Mouse (Mus musculus): ENCODE measurements around the gene Rasal1. TPM values are rescaled to one million over a fixed set of nuclear protein-coding genes. Genes with fewer than 3 reads are reported as not detected.

Gene Rasal1
- polyA plus RNA-seq (2014; fragmentation: Nextera tagmentation; extraction: Ambion mirVana), result 0.14 TPM in 1 of 2 replicates, not detected in the other

DNA sequence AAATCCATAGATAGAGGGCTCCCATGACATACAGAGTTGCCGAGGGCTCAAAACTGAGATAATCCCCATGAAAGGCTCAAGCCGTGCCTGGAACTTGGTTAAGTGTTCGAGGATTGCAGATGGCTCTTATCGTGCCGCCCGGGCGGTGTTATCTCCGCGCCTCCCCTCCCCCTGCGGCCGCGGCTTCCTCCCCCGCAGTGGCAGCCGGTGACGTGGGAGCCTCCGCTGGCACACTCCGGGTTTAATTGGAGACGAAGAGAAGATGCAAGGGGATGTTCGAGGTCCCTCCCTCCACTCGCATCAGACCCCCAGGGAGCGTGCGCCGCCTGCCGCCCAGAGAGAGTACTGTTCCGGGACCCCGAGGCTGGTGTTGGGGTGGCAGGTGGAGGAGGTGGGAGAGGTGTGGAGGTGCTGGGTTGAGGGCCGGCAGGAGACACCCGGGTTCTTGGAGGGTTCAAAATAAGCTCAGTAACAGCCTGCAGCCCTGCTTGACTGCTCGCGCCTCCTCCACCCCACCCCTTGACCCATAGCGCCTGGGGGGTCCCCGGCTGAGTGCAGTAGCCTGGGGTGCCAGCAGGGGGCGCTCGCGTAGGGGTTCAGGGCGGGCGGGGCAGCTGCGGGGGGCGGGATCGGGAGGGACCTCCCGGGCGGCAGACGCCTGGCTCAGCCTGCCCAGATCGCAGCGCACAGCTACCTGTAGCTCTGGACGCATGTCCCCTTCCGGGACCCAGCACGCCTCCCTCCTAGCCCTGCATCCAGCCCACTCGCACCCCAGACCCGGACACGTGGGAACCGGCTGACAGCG lies at the start of gene Rasal1:
Gene Rasal1, plus strand, starts transcription at position 244 of the 805 bp plus-strand sequence.
- Histone ChIP-seq H3K4me3 (ENCODE audit: low read depth, low read length) (peak within 1 kb of the TSS; percentile 9; the same call in 1 of the 2 replicates), H3K27ac (ENCODE audit: low read depth, low read length) (no peak within 1 kb of the TSS), H3K4me2 (peak within 1 kb of the TSS; percentile 36), H3K9me3 (ENCODE audit: control insufficient read depth, low read length) (no peaks in the 10 kb centered on the region), H3K27me3 (ENCODE audit: control insufficient read depth, insufficient read depth, low read length) (peaks cover 20% of the 10 kb centered on the region), H3K36me3 (ENCODE audit: control insufficient read depth, insufficient read depth, low read length) (no peaks in the 10 kb centered on the region), H3K4me1 (ENCODE audit: control insufficient read depth, insufficient read depth, low read length) (peaks cover 6% of the 10 kb centered on the region), H3K9ac (ENCODE audit: low read length) (no peak within 1 kb of the TSS)
- DNase-seq (ENCODE audit: low spot score, missing footprints) (peak; percentile 90), ATAC-seq (ENCODE audit: low FRiP score) (peak; percentile 57)
- under 1% methylated on average over 45 of the region's 53 CpGs for WGBS

GRCm38 (mm10) chr5:120599625-120600024 lies 49.0 kb upstream of the Rasal1 start:
- Histone ChIP-seq H3K9ac (ENCODE audit: low read length) (no peak overlapping the region), H3K27me3 (ENCODE audit: control insufficient read depth, insufficient read depth, low read length) (no peaks in the 10 kb centered on the region), H3K9me3 (ENCODE audit: control insufficient read depth, low read length) (no peaks in the 10 kb centered on the region), H3K4me3 (ENCODE audit: low read depth, low read length) (no peak overlapping the region), H3K4me1 (ENCODE audit: control insufficient read depth, insufficient read depth, low read length) (no peaks in the 10 kb centered on the region; the same call in 1 of the 2 replicates), H3K27ac (ENCODE audit: low read depth, low read length) (no peak overlapping the region), H3K4me2 (no peak overlapping the region), H3K36me3 (ENCODE audit: control insufficient read depth, insufficient read depth, low read length) (no peaks in the 10 kb centered on the region)
- DNase-seq (ENCODE audit: low spot score, missing footprints), result no peak
- WGBS, result 93% methylated on average over 6 of the region's 6 CpGs
- ATAC-seq (ENCODE audit: low FRiP score), result no peak

DNA sequence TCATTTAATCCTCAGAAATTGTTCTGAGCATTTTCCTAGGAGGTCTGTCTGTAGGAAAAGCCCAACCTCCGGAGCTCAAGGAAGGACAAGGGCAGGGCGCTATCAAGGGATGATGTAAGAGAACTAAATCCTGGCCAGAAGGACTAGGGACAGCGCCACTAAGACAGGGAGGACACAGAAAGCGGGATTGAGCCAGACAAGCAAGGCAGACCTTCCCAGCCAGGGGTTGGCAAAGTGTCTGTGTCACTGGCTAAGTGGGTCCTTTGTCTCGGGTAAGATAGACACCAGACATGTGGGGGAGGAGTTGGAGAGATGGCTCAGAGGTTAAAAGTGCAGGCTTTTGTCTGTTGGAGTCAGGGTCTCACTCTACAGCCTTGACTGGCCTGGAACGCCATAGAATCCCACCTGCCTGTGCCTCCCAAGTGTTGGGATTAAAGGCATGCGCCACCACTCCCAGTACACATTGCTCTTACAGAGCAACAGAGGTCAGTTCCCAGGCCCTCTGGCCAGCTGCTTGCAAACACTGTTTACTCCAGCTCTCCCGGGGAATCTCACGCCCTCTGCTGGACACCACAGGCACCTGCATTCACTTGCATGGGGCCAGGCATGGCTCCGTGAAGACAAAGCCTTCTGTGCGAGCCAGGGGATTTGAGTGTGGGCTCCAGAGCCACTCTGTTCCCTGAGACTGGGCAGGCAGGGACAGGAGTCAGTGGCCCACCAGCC lies 47.5 kb upstream of the Rasal1 start:
- Histone ChIP-seq H3K27ac (ENCODE audit: low read depth, low read length) (no peak overlapping the region), H3K36me3 (ENCODE audit: control insufficient read depth, insufficient read depth, low read length) (no peaks in the 10 kb centered on the region), H3K9ac (ENCODE audit: low read length) (no peak overlapping the region), H3K4me2 (no peak overlapping the region), H3K27me3 (ENCODE audit: control insufficient read depth, insufficient read depth, low read length) (no peaks in the 10 kb centered on the region), H3K9me3 (ENCODE audit: control insufficient read depth, low read length) (no peaks in the 10 kb centered on the region), H3K4me1 (ENCODE audit: control insufficient read depth, insufficient read depth, low read length) (peaks cover 4% of the 10 kb centered on the region; the same call in 1 of the 2 replicates), H3K4me3 (ENCODE audit: low read depth, low read length) (no peak overlapping the region)
- WGBS, result 65% methylated on average over 11 of the region's 11 CpGs
- ATAC-seq (ENCODE audit: low FRiP score), result no peak
- no peak for DNase-seq (ENCODE audit: low spot score, missing footprints)

DNA sequence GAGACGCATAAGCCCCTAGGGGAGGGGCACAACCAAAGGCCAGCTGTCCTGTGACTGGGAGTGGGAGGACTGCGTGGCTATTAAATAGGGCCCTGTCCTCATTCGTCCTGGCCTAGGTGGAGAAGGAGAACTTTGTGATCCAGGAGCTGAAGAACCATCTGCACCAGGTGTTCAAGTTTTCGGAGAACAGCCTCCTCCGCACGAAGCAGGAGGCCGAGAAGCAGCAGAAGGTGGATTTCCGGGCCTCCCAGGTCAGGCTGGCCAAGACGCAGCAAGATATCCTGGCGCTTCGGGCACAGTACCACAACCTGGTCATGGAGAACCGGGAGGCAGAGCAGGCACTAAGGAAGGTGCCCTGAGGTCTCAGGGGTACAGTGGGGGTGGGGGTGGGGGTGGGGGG lies 46.4 kb upstream of the Rasal1 start:
- 92% methylated on average over 12 of the region's 12 CpGs for WGBS
- no peak overlapping the region for H3K4me3 ChIP-seq (ENCODE audit: low read depth, low read length)
- H3K4me2 ChIP-seq, result no peak overlapping the region
- no peak overlapping the region for H3K27ac ChIP-seq (ENCODE audit: low read depth, low read length)
- H3K36me3 ChIP-seq (ENCODE audit: control insufficient read depth, insufficient read depth, low read length), result no peaks in the 10 kb centered on the region
- no peaks in the 10 kb centered on the region for H3K27me3 ChIP-seq (ENCODE audit: control insufficient read depth, insufficient read depth, low read length)
- H3K9me3 ChIP-seq (ENCODE audit: control insufficient read depth, low read length), result no peaks in the 10 kb centered on the region
- peaks cover 4% of the 10 kb centered on the region; the same call in 1 of the 2 replicates for H3K4me1 ChIP-seq (ENCODE audit: control insufficient read depth, insufficient read depth, low read length)
- DNase-seq (ENCODE audit: low spot score, missing footprints), result no peak
- no peak overlapping the region for H3K9ac ChIP-seq (ENCODE audit: low read length)
- ATAC-seq (ENCODE audit: low FRiP score), result no peak

DNA sequence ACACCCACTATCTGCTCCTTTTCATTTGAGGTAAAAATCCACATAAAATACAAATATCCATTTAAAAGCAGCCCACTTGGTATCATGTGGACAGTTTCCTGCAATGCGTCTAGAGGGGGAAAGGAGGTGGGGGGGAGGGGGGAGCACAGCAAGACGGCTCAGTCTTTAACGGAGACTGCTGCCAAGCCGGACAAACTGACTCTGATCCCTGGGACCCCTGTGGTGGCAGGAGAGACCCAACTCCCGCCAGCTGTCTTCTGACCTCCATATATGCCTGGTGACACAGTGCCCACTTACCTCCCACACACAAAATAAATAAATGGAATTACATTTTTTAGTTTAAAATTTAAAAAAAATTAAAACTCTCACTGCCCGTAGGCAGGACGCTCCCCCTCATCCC lies 45.1 kb upstream of the Rasal1 start:
- DNase-seq (ENCODE audit: low spot score, missing footprints) (no peak), ATAC-seq (ENCODE audit: low FRiP score) (no peak)
- Histone ChIP-seq H3K4me3 (ENCODE audit: low read depth, low read length) (no peak overlapping the region), H3K9ac (ENCODE audit: low read length) (no peak overlapping the region), H3K27ac (ENCODE audit: low read depth, low read length) (no peak overlapping the region), H3K4me1 (ENCODE audit: control insufficient read depth, insufficient read depth, low read length) (peaks cover 4% of the 10 kb centered on the region; the same call in 1 of the 2 replicates), H3K4me2 (no peak overlapping the region), H3K27me3 (ENCODE audit: control insufficient read depth, insufficient read depth, low read length) (no peaks in the 10 kb centered on the region), H3K36me3 (ENCODE audit: control insufficient read depth, insufficient read depth, low read length) (no peaks in the 10 kb centered on the region), H3K9me3 (ENCODE audit: control insufficient read depth, low read length) (no peaks in the 10 kb centered on the region)
- WGBS, result 57% methylated on average over 7 of the region's 7 CpGs

- WGBS, result 4% methylated on average over 6 of the region's 6 CpGs
- Histone ChIP-seq H3K4me2 (peak overlapping the region; percentile 59), H3K9ac (ENCODE audit: low read length) (peak overlapping the region; percentile 45), H3K27ac (ENCODE audit: low read depth, low read length) (no peak overlapping the region), H3K9me3 (ENCODE audit: control insufficient read depth, low read length) (no peaks in the 10 kb centered on the region), H3K4me1 (ENCODE audit: control insufficient read depth, insufficient read depth, low read length) (peaks cover 4% of the 10 kb centered on the region; the same call in 1 of the 2 replicates), H3K36me3 (ENCODE audit: control insufficient read depth, insufficient read depth, low read length) (no peaks in the 10 kb centered on the region), H3K4me3 (ENCODE audit: low read depth, low read length) (peak overlapping the region; percentile 29; the same call in 1 of the 2 replicates), H3K27me3 (ENCODE audit: control insufficient read depth, insufficient read depth, low read length) (no peaks in the 10 kb centered on the region)
- peak; percentile 24; the same call in 1 of the 2 replicates for ATAC-seq (ENCODE audit: low FRiP score)
- DNase-seq (ENCODE audit: low spot score, missing footprints), result peak; percentile 98
Observed at GRCm38 (mm10) chr5:120604839-120605238, 43.8 kb upstream of the Rasal1 start.

- WGBS, result 2% methylated on average over 10 of the region's 10 CpGs
- H3K4me2 ChIP-seq, result peak overlapping the region; percentile 59
- peaks cover 4% of the 10 kb centered on the region; the same call in 1 of the 2 replicates for H3K4me1 ChIP-seq (ENCODE audit: control insufficient read depth, insufficient read depth, low read length)
- no peaks in the 10 kb centered on the region for H3K36me3 ChIP-seq (ENCODE audit: control insufficient read depth, insufficient read depth, low read length)
- H3K9me3 ChIP-seq (ENCODE audit: control insufficient read depth, low read length), result no peaks in the 10 kb centered on the region
- H3K9ac ChIP-seq (ENCODE audit: low read length), result peak overlapping the region; percentile 45
- ATAC-seq (ENCODE audit: low FRiP score) (peak; percentile 62), DNase-seq (ENCODE audit: low spot score, missing footprints) (peak; percentile 93)
- peak overlapping the region; percentile 29 for H3K4me3 ChIP-seq (ENCODE audit: low read depth, low read length)
- no peaks in the 10 kb centered on the region for H3K27me3 ChIP-seq (ENCODE audit: control insufficient read depth, insufficient read depth, low read length)
- H3K27ac ChIP-seq (ENCODE audit: low read depth, low read length), result no peak overlapping the region
Observed at GRCm38 (mm10) chr5:120605241-120605661, 43.4 kb upstream of the Rasal1 start.

DNA sequence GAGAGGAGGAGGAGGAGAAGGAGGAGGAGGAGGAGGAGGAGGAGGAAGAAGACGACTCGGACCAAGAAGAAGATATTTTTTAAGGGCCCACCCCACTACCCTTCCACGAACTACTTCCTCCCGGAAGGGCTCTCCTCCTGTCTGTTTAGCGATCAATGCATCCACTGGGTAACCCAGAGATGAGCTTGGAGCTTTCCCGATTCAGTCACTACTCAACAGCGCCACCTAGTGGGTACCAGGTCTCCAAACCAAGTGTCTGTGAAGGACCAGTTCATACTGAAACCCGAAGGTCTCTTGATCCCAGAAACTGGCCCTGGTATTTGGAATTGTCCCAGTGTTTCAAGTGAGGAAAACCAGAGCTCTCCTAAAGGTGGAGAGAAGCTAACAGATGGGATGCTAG lies 42.9 kb upstream of the Rasal1 start:
- peak overlapping the region; percentile 45; the same call in 1 of the 2 replicates for H3K9ac ChIP-seq (ENCODE audit: low read length)
- no peak overlapping the region for H3K27ac ChIP-seq (ENCODE audit: low read depth, low read length)

More for the DNA sequence above, 42.9 kb upstream of the Rasal1 start:
- Histone ChIP-seq H3K4me2 (peak overlapping the region; percentile 59; the same call in 1 of the 2 replicates), H3K4me1 (ENCODE audit: control insufficient read depth, insufficient read depth, low read length) (peaks cover 4% of the 10 kb centered on the region; the same call in 1 of the 2 replicates), H3K36me3 (ENCODE audit: control insufficient read depth, insufficient read depth, low read length) (no peaks in the 10 kb centered on the region), H3K27me3 (ENCODE audit: control insufficient read depth, insufficient read depth, low read length) (no peaks in the 10 kb centered on the region), H3K9me3 (ENCODE audit: control insufficient read depth, low read length) (no peaks in the 10 kb centered on the region), H3K4me3 (ENCODE audit: low read depth, low read length) (peak overlapping the region; percentile 29)
- DNase-seq (ENCODE audit: low spot score, missing footprints) (peak; percentile 98), ATAC-seq (ENCODE audit: low FRiP score) (peak; percentile 66)
- WGBS, result 1% methylated on average over 8 of the region's 8 CpGs

Measured in midbrain, embryonic 11.5 days (tissue).